Mouse (Mus musculus): Measurements from ENCODE around the gene Tanc2.

DNA sequence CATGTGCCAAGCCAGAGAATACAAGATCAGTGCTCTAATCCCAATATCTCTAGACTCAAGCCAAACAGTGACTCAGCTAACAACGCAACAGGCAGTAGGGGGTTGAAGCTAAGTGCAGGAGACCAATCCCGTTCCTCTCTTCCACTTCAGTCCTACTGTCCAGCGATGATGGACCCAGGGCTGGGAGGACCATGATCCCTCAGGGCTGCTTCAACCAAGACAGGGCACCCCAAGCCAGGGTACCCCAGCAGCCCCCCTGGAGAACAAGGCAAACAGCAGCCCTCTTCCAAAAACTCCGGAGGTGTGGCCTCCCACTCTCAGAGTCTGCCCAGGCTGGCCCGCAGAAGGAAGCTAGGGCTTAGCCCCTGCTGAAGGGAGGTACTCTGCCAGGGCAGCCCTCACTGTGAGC is 344.5 kb downstream of the Tanc2 start:
- TF ChIP-seq CTCF (IDR thresholded peaks at IDR 0.05; ENCODE audit: low read depth) = no peak
- TF ChIP-seq EP300 (IDR thresholded peaks at IDR 0.05; ENCODE audit: low read depth) = no peak

All from liver, embryonic 14.5 days (tissue).